Mouse (Mus musculus) testis, postnatal 14 days (tissue): Measurements from ENCODE around the gene Cers2.
A peak's percentile ranks its signal among the peaks of the same experiment; 100 is the strongest.
"Not testable (repeated sequence)": the region's sequence is repeated elsewhere in the genome, so short reads cannot be mapped to it uniquely, and the experiment has no call there.

Experiments used
- DNase-seq: peaks from one replicate; pipeline ENCODE4 v3.0.0; 2021; ENCODE audit warnings: low spot score

Gene Cers2

GRCm38 (mm10) chr3:95318548-95318947 lies 4.0 kb downstream of the Cers2 start:
- no peak for DNase-seq

- no peak for DNase-seq
These were observed 4.5 kb downstream of the Cers2 start for GRCm38 (mm10) chr3:95319110-95319509.

DNA sequence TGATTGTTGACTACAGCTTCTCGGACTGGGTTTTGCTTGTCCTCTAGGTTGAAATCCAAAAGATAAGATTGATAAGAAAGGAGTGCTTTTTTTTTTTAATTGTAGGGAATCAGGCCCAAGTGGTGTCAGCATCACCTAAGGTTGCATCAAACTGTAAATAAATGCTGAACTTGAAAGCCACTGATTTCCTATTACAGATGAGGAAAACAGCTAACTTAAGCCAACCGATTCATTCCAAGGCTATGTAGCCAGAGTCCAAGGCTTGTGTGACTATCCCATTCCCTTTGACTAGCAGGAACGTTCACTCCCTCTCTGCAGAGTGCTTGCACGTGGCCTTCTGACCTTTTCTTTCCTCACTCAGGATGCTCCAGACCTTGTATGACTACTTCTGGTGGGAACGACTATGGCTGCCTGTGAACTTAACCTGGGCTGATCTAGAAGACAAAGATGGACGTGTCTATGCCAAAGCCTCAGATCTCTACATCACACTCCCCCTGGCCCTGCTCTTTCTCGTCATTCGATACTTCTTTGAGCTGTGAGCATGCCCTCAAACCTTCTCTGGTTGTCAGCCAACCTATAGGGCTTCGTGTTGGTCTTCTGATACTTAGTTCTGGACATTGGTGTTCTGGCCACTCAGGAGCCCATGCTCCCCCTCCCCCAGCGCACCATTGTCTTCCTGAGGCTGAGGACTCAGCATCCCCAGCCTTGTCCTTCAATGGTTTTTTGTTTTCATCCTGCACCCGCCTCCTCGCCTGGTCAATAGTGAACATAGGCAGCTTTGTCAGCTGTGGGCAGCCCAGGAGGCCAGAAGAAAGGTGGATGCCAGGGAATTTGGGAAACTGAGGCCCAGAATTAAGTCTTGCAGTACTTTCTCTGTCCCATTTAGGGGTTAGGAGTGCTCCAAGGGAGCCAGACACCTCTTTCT lies 5.4 kb downstream of the Cers2 start:
- no peak for DNase-seq

GRCm38 (mm10) chr3:95323429-95323828 lies 8.8 kb downstream of the Cers2 start:
- no peak for DNase-seq

DNA sequence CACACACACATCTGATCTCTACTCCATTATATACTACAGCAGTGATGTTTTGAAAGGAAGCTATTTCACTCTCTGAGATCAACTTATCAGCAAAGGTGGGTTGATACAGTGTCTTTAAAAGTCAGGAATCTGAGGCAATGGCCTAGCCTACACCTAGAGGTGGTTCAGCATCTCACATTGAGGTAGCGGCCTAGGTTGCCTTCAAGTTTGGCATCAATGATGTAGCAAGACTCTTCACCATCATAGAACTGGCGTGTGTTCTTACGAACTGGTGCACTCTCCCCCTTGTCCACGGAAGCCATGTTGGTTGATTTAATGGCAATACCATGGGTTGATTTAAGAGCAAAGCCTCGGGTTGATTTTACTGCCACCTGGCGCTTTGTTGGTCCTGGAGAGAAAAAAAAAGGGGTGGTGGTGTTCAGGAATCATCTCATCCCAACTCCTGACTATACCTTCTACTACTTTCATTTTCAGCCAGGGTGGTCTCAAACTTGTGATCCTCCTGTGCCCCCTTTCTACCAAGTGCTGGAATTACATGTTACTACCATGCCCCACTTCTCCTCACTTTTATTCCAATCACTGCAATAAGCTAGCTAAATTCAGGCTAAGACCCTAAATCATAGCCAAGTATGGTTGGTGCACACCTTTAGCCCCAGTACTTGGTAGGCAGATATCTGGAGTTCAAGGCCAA lies 10.0 kb downstream of the Cers2 start:
- DNase-seq: no peak

- DNase-seq: no peak
These were observed 14.3 kb downstream of the Cers2 start for GRCm38 (mm10) chr3:95328803-95329404.

GRCm38 (mm10) chr3:95331528-95331927 lies 16.9 kb downstream of the Cers2 start:
- no peak for DNase-seq

DNA sequence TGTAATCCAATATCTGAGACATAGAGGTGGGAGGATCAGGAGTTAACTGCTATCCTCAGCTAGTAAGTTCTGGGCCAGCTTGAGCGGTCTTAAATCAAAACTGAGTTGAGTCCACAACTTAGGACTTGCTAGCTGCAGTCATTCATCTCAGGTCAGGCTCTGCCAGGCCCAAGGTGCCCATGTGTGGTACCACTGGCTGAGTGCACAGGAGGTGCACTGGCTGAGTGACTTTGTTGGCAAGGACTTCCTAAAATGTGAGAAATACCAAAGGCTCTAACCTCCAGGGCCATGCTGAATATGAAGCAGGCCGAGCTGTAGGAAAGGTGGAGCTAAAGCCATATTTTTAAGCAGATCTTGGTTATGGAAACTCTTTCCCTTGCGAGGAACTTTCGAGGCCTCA lies 22.8 kb downstream of the Cers2 start:
- DNase-seq: no peak

DNA sequence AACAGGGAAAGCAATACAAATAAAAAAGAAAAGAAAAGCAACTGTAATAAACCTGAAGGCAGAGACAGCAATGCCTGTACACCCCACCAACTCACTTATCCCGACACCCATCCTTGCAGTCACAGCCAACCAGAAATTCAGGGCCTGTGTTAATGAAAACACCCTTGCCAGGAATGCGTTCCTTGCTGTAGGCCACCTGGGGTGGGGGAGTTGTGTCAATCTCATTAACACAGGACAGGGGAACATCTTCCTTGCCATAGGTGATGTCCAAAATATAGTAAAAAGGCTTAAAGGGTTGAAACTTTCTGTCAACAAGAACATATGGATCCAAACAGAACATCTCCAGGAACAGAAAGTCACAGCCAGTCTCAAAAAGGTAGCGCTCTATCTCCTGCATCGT lies 23.7 kb downstream of the Cers2 start:
- no peak for DNase-seq

- not testable (repeated sequence) for DNase-seq
These were observed 28.9 kb downstream of the Cers2 start for GRCm38 (mm10) chr3:95343356-95344000.

- DNase-seq: no peak
These were observed 31.9 kb downstream of the Cers2 start for GRCm38 (mm10) chr3:95346454-95346853.

DNA sequence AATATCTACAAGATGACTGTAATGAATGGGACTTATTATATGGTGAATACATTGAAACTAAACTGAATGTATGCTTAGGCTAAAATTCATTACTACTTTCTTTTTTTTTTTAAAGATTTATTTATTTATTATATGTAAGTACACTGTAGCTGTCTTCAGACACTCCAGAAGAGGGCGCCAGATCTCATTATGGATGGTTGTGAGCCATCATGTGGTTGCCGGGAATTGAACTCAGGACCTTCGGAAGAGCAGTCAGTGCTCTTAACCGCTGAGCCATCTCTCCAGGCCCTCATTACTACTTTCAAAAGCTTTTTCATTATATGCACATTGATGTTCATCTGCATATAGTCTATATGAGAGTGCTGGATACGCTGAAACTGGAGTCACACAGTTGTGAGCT lies 33.8 kb downstream of the Cers2 start:
- not testable (repeated sequence) for DNase-seq

- DNase-seq: no peak
These were observed 34.9 kb downstream of the Cers2 start for GRCm38 (mm10) chr3:95349491-95349890.

DNA sequence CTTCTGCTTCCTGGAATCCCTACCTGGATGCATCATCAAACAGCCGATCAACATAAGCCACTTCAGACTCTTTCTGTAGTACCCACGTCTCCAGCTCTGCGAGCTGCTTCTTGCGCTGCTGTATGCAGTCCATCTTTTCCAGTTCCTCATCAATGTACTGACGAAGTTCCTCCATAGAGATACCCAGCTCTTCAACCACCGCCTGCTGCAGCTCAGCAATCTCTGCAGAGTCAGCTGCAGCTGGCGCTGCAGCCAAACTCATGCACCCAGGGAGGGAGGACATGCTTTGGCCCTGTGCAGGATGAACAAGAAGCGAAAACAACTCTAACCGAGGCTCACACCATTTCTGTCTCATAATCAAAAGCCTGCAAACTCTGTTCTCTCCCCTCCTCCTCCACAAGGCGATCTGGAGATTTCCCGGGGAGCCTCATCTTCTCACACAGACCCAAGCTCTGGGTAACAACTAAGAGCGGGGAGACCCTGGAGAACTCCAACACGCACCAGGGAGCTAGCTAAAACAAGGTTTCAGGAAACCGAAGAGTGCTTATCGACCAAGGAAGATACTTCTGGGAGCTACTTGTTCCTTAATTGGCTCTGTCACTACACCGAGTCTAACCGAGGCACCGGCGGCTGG lies 41.4 kb downstream of the Cers2 start:
- not testable (repeated sequence) for DNase-seq

DNA sequence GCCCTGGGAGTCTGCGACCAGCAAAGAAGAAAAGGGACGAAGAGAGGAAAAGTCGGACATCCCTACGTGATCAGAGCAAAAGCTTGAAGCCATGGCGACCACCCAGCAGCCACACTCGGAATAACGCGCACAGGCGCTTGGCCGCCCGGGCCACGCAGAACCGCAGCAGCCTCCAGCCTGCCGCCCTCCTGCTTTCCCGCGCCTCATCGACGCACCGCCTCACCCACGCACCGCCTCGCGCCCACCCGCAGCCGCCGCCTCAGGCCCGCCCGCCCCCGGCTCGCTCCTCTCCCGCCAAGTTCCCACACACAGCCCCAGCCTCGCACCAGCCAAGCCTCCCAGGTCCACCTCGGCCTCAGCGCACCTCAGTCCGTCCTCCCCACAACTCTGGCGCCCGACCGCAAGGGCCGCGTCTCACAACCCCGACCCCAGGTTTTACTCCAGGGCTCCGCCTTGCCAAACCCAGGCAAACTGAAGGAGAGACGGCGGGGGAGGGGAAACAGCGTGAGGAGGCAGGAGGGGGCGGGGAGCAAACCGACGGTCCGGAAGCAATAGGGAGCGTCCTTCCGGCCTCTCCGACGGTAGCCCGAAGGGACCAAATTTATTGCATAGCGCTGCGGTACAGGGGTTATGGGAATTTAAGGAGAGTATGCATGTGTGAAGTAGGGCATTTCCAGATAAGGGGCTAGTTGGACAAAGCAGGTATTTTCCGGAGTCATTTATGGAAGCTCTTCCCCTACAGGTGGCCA lies 42.3 kb downstream of the Cers2 start, which contains the start of gene Setdb1:
TSS of gene Setdb1 (minus strand) at position 502 of the 749 bp plus-strand sequence.
- peak; percentile 97 for DNase-seq

GRCm38 (mm10) chr3:95357746-95358145 lies 43.2 kb downstream of the Cers2 start:
- DNase-seq: peak; percentile 38

DNA sequence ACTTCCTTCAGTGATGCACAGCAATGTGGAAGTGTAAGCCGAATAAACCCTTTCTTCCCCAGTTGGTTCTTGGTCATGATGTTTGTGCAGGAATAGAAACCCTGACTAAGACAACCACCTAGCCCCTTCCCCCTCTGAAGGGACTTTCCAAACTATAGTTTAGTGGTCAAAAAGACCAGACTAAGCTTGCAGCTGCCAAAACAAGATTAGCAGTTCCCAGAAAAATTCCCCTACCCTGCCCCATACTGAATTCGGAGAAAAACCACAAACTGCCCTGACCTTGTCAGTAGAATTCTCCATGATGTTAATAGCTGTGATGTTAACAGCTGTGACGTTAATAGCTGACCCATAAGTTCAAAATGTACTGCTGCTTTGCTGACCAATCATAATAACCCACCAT lies 45.7 kb downstream of the Cers2 start:
- not testable (repeated sequence) for DNase-seq

GRCm38 (mm10) chr3:95370101-95370500 lies 55.5 kb downstream of the Cers2 start:
- no peak for DNase-seq
